Mouse (Mus musculus) myocyte (in vitro differentiated cells): ENCODE measurements around the gene Gm10762.

ENCODE experiments used
- E2F4 ChIP-seq: IDR thresholded peaks from one replicate; pipeline ENCODE4 v1.6.1; 2011; ENCODE audit warnings: mild to moderate bottlenecking, control low read depth, moderate library complexity; ENCODE audit not compliant: insufficient read depth
- MAX ChIP-seq: IDR thresholded peaks from one replicate; pipeline ENCODE4 v1.6.1; 2011; ENCODE audit warnings: low read depth, mild to moderate bottlenecking, control low read depth
- MYOD1 ChIP-seq, 3 experiments: IDR thresholded peaks; one replicate each; pipeline ENCODE4 v1.6.1; 2011; ENCODE audit warnings: control low read depth in 2 of 3, low read depth in 2 of 3, mild to moderate bottlenecking in 2 of 3, moderate library complexity in 1 of 3; ENCODE audit not compliant: insufficient read length in 2 of 3, control insufficient read depth in 1 of 3
- MYOG ChIP-seq, 3 experiments: IDR thresholded peaks; one replicate each; pipeline ENCODE4 v1.6.1; 2011; ENCODE audit warnings: control low read depth in 2 of 3, low read depth in 2 of 3, mild to moderate bottlenecking in 2 of 3; ENCODE audit not compliant: insufficient read length in 2 of 3, control insufficient read depth in 1 of 3, insufficient read depth in 1 of 3
- POLR2A ChIP-seq: IDR thresholded peaks from one replicate; pipeline ENCODE4 v1.6.1; 2011; ENCODE audit warnings: low read depth, mild to moderate bottlenecking, control low read depth, moderate library complexity; ENCODE audit not compliant: insufficient read length
- POLR2AphosphoS2 ChIP-seq: IDR thresholded peaks from one replicate; pipeline ENCODE4 v1.6.1; 2011; ENCODE audit warnings: low read depth, control low read depth; ENCODE audit not compliant: insufficient read length
- TCF12 ChIP-seq: IDR thresholded peaks from one replicate; pipeline ENCODE4 v1.6.1; 2011; ENCODE audit warnings: mild to moderate bottlenecking, control low read depth; ENCODE audit not compliant: poor library complexity, insufficient read depth, severe bottlenecking
- USF1 ChIP-seq: IDR thresholded peaks from one replicate; pipeline ENCODE4 v1.6.1; 2011; ENCODE audit warnings: low read depth, mild to moderate bottlenecking, control low read depth, moderate library complexity

DNA sequence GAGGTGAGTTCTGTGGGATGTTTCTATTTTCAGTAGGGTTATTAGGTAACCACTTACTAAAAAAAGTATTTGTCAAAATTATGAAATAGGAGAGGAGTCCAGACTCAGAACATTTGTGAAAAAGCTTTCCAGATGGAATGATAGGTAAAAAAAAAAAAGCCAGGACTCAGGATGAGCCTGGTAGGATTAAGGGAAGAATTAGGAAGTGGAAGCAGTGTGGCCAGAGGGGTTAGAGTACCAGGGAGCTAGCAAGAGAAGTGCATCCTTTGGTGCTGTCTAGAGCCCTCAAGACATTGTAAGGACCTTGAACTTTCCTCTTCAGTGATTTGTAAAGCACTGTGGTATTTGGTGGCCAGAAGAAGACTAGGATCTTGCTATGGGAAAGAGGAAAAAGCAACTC, 4.8 kb upstream of the Gm10762 start:
- TF ChIP-seq TCF12 (no peak), USF1 (no peak), MAX (no peak), MYOG (IDR thresholded peaks at IDR 0.05; ENCODE audit: control insufficient read depth in 1 of 3, insufficient read depth in 1 of 3, insufficient read length in 2 of 3, low read depth in 2 of 3) (no peak), POLR2AphosphoS2 (no peak), E2F4 (no peak), POLR2A (no peak), MYOD1 (IDR thresholded peaks at IDR 0.05; ENCODE audit: control insufficient read depth in 1 of 3, insufficient read length in 2 of 3, low read depth in 2 of 3) (no peak)
